Mouse (Mus musculus): Measurements from ENCODE around the gene Ppp6r2.

Ppp6r2 gene

GRCm38 (mm10) chr15:89241025-89241424 lies 29.7 kb downstream of the Ppp6r2 start:
- DNase-seq (ENCODE audit: extremely low read depth, low read depth, low spot score) = no peak

GRCm38 (mm10) chr15:89249063-89249462 lies 37.7 kb downstream of the Ppp6r2 start:
- DNase-seq (ENCODE audit: extremely low read depth, low read depth, low spot score) = no peak

- DNase-seq (ENCODE audit: extremely low read depth, low read depth, low spot score) = no peak
Measured at GRCm38 (mm10) chr15:89255330-89255729, 44.0 kb downstream of the Ppp6r2 start.

- no peak for DNase-seq (ENCODE audit: extremely low read depth, low read depth, low spot score)
Measured at GRCm38 (mm10) chr15:89258997-89259396, 47.6 kb downstream of the Ppp6r2 start.

GRCm38 (mm10) chr15:89264485-89264884 lies 53.1 kb downstream of the Ppp6r2 start:
- DNase-seq (ENCODE audit: extremely low read depth, low read depth, low spot score) = no peak

GRCm38 (mm10) chr15:89275497-89275896 lies 64.1 kb downstream of the Ppp6r2 start:
- DNase-seq (ENCODE audit: extremely low read depth, low read depth, low spot score) = no peak

- DNase-seq (ENCODE audit: extremely low read depth, low read depth, low spot score) = no peak
Measured at GRCm38 (mm10) chr15:89277366-89277765, 66.0 kb downstream of the Ppp6r2 start.

- no peak for DNase-seq (ENCODE audit: extremely low read depth, low read depth, low spot score)
Measured at GRCm38 (mm10) chr15:89282546-89282945, 71.2 kb downstream of the Ppp6r2 start.

GRCm38 (mm10) chr15:89284094-89284493 lies 72.7 kb downstream of the Ppp6r2 start:
- DNase-seq (ENCODE audit: extremely low read depth, low read depth, low spot score) = no peak

- DNase-seq (ENCODE audit: extremely low read depth, low read depth, low spot score) = no peak
Measured at GRCm38 (mm10) chr15:89285004-89285403, 73.7 kb downstream of the Ppp6r2 start.

- DNase-seq (ENCODE audit: extremely low read depth, low read depth, low spot score) = no peak
Measured at GRCm38 (mm10) chr15:89285478-89285877, 74.1 kb downstream of the Ppp6r2 start.

GRCm38 (mm10) chr15:89286114-89286513 lies 74.8 kb downstream of the Ppp6r2 start:
- DNase-seq (ENCODE audit: extremely low read depth, low read depth, low spot score) = no peak

- no peak for DNase-seq (ENCODE audit: extremely low read depth, low read depth, low spot score)
Measured at GRCm38 (mm10) chr15:89286582-89286981, 75.2 kb downstream of the Ppp6r2 start.

GRCm38 (mm10) chr15:89288227-89288767 lies 76.9 kb downstream of the Ppp6r2 start:
- no peak for DNase-seq (ENCODE audit: extremely low read depth, low read depth, low spot score)

GRCm38 (mm10) chr15:89289455-89289854 lies 78.1 kb downstream of the Ppp6r2 start:
- no peak for DNase-seq (ENCODE audit: extremely low read depth, low read depth, low spot score)

GRCm38 (mm10) chr15:89291521-89291920 lies 80.2 kb downstream of the Ppp6r2 start:
- no peak for DNase-seq (ENCODE audit: extremely low read depth, low read depth, low spot score)

GRCm38 (mm10) chr15:89292795-89293194 lies 81.4 kb downstream of the Ppp6r2 start:
- no peak for DNase-seq (ENCODE audit: extremely low read depth, low read depth, low spot score)

- DNase-seq (ENCODE audit: extremely low read depth, low read depth, low spot score) = no peak
Measured at GRCm38 (mm10) chr15:89293778-89294177, 82.4 kb downstream of the Ppp6r2 start.

- no peak for DNase-seq (ENCODE audit: extremely low read depth, low read depth, low spot score)
Measured at GRCm38 (mm10) chr15:89295580-89296165, 84.3 kb downstream of the Ppp6r2 start.

- no peak for DNase-seq (ENCODE audit: extremely low read depth, low read depth, low spot score)
Measured at GRCm38 (mm10) chr15:89296465-89296864, 85.1 kb downstream of the Ppp6r2 start.

GRCm38 (mm10) chr15:89297695-89298094 lies 86.3 kb downstream of the Ppp6r2 start:
- no peak for DNase-seq (ENCODE audit: extremely low read depth, low read depth, low spot score)

- no peak for DNase-seq (ENCODE audit: extremely low read depth, low read depth, low spot score)
Measured at GRCm38 (mm10) chr15:89300180-89300579, 88.8 kb downstream of the Ppp6r2 start.

GRCm38 (mm10) chr15:89300600-89300999 lies 89.2 kb downstream of the Ppp6r2 start:
- no peak for DNase-seq (ENCODE audit: extremely low read depth, low read depth, low spot score)
